Mouse (Mus musculus) limb, embryonic 13.5 days (tissue): ENCODE measurements around the gene Prss38. TPM values are rescaled to one million over a fixed set of nuclear protein-coding genes. Genes with fewer than 3 reads are reported as not detected.

Experiments
- microRNA-seq: library from miRNA; unstranded; fragments of <30 nt; microRNA quantifications from one replicate; pipeline ENCODE4, GENCODE M21; 2016
- polyA plus RNA-seq: library from polyadenylated mRNA; unstranded; fragments of >200 nt; fragmentation: Nextera tagmentation; extraction: Ambion mirVana; gene quantifications from 2 replicates; pipeline ENCODE4 v1.2.1, GENCODE M21; 2015

The Prss38 gene
- polyA plus RNA-seq, 1 experiment from 2014 or later: 0.11 TPM

Small RNAs within 50 kb of the gene (microRNA-seq; reads per million reads assigned to microRNA genes)
- not detected for gene Gm24756

Other genes with a start within 250 kb of the Prss38 start
- gene Obscn, start 239.3 kb downstream of the Prss38 start, polyA plus RNA-seq: 1.5 and 1.7 TPM in 2 replicates
- 3.5 and 4.4 TPM in 2 replicates for gene Iba57, start 211.9 kb downstream of the Prss38 start, polyA plus RNA-seq
- 0.25 and 0.47 TPM in 2 replicates for gene Gjc2, start 192.4 kb downstream of the Prss38 start, polyA plus RNA-seq
- 136 and 138 TPM in 2 replicates for gene Guk1, start 183.4 kb downstream of the Prss38 start, polyA plus RNA-seq
- gene Mrpl55, start 173.2 kb downstream of the Prss38 start, polyA plus RNA-seq: 90.5 and 91.5 TPM in 2 replicates
- gene 2310033P09Rik, start 167.3 kb downstream of the Prss38 start, polyA plus RNA-seq: 34.1 and 37.4 TPM in 2 replicates
- gene Arf1, start 147.4 kb downstream of the Prss38 start, polyA plus RNA-seq: 702 and 716 TPM in 2 replicates
- gene Wnt3a, start 84.9 kb downstream of the Prss38 start, polyA plus RNA-seq: 2.6 and 3.1 TPM in 2 replicates
- gene Wnt9a, start 68.7 kb downstream of the Prss38 start, polyA plus RNA-seq: 8.1 and 8.9 TPM in 2 replicates
- 16.5 and 18.5 TPM in 2 replicates for gene Jmjd4, start 74.4 kb upstream of the Prss38 start, polyA plus RNA-seq
- 149 TPM in 2 replicates for gene Snap47, start 75.5 kb upstream of the Prss38 start, polyA plus RNA-seq
- gene Zfp867, start 96.8 kb upstream of the Prss38 start, polyA plus RNA-seq: 10.8 and 11.0 TPM in 2 replicates
- gene Zkscan17, start 151.1 kb upstream of the Prss38 start, polyA plus RNA-seq: 26.1 and 26.8 TPM in 2 replicates
- gene Nlrp3, start 165.9 kb upstream of the Prss38 start, polyA plus RNA-seq: 0.19 and 0.34 TPM in 2 replicates
- gene Olfr222, start 200.6 kb upstream of the Prss38 start, polyA plus RNA-seq: not detected in 2 replicates
- not detected in 2 replicates for gene Olfr223, start 217.6 kb upstream of the Prss38 start, polyA plus RNA-seq